Mouse (Mus musculus) central nervous system, embryonic 14 days (tissue): Measurements from ENCODE around the gene Slc12a8. TPM values are rescaled to one million over a fixed set of nuclear protein-coding genes. Genes with fewer than 3 reads are reported as not detected.

ENCODE experiments used
- polyA plus RNA-seq: library from polyadenylated mRNA; depleted of rRNA; stranded (reverse); fragments of >200 nt; gene quantifications from 2 replicates; pipeline ENCODE4 v1.2.3, GENCODE M21; 2012; rRNA removed

Slc12a8 gene
- 0.79 and 1.1 TPM in 2 replicates for polyA plus RNA-seq

GRCm38 (mm10) chr16:33516807-33517565 is at the start of gene Slc12a8:
TSS of gene Slc12a8 (plus strand) at chr16:33517328.

GRCm38 (mm10) chr16:33684162-33684702 is 167.1 kb downstream of the Slc12a8 start, which contains the start of gene Heg1:
TSS of gene Heg1 (plus strand) at chr16:33684370.

Other genes with a start within 250 kb of the Slc12a8 start
- gene Zfp148, start 136.5 kb upstream of the Slc12a8 start, polyA plus RNA-seq = 26.6 and 27.5 TPM in 2 replicates
- gene Heg1, start 167.0 kb downstream of the Slc12a8 start, polyA plus RNA-seq = 18.9 and 20.8 TPM in 2 replicates